Mouse (Mus musculus) liver, embryonic 12.5 days (tissue): ENCODE data around the gene Lyar. TPM values are rescaled to one million over a fixed set of nuclear protein-coding genes. Genes with fewer than 3 reads are reported as not detected.

Experiments
- ATAC-seq: fragments of 200-750 bp; cut with Nextera tagmentation; 2 replicates; pipeline ENCODE4 v1.8.0; 2017; ENCODE audit warnings: moderate number of reproducible peaks, mild to moderate bottlenecking, moderate library complexity
- H3K27ac ChIP-seq: fragments of 300-500 bp; sonication (generic); 2 replicates; pipeline ENCODE4 v1.5.1; 2016; ENCODE audit warnings: mild to moderate bottlenecking
- H3K27me3 ChIP-seq: fragments of 300-500 bp; sonication (generic); replicated peaks from 2 replicates; pipeline ENCODE4 v1.6.1; 2016; ENCODE audit warnings: mild to moderate bottlenecking, moderate library complexity
- H3K36me3 ChIP-seq: fragments of 300-500 bp; sonication (generic); 2 replicates; pipeline ENCODE4 v1.6.1; 2016; ENCODE audit warnings: mild to moderate bottlenecking, moderate library complexity
- H3K4me1 ChIP-seq: fragments of 300-500 bp; sonication (generic); 2 replicates; pipeline ENCODE4 v1.6.1; 2016
- H3K4me2 ChIP-seq: fragments of 300-500 bp; sonication (generic); 2 replicates; pipeline ENCODE4 v1.6.1; 2016; ENCODE audit warnings: mild to moderate bottlenecking, moderate library complexity
- H3K4me3 ChIP-seq: fragments of 300-500 bp; sonication (generic); 2 replicates; pipeline ENCODE4 v1.5.1; 2016; ENCODE audit warnings: mild to moderate bottlenecking, moderate library complexity
- H3K9ac ChIP-seq: fragments of 300-500 bp; sonication (generic); 2 replicates; pipeline ENCODE4 v1.6.1; 2016; ENCODE audit warnings: mild to moderate bottlenecking, moderate library complexity
- H3K9me3 ChIP-seq: fragments of 300-500 bp; sonication (generic); replicated peaks from 2 replicates; pipeline ENCODE4 v1.6.1; 2016; ENCODE audit warnings: mild to moderate bottlenecking, moderate library complexity
- WGBS: fragments of 180-500 bp; shearing (Covaris S2); methylation state at CpG from one replicate; pipeline ENCODE4 v1.1.7; 2016; ENCODE audit not compliant: insufficient replicate concordance; 5-methylcytosine and 5-hydroxymethylcytosine counted together
- polyA plus RNA-seq: library from polyadenylated mRNA; unstranded; fragments of >200 nt; fragmentation: Nextera tagmentation; extraction: Ambion mirVana; gene quantifications from 2 replicates; pipeline ENCODE4 v1.2.1, GENCODE M21; 2016

The Lyar gene
- polyA plus RNA-seq, 1 experiment from 2014 or later: 145 TPM

GRCm38 (mm10) chr5:38208985-38209384, 11.3 kb upstream of the Lyar start:
- Histone ChIP-seq H3K4me3 (no peak overlapping the region), H3K36me3 (peaks cover 71% of the 10 kb centered on the region), H3K27me3 (no peaks in the 10 kb centered on the region), H3K4me1 (peaks cover 14% of the 10 kb centered on the region; the same call in 1 of the 2 replicates), H3K27ac (no peak overlapping the region), H3K9ac (no peak overlapping the region), H3K9me3 (no peaks in the 10 kb centered on the region), H3K4me2 (no peak overlapping the region)
- WGBS: 28% methylated on average over 8 of the region's 8 CpGs
- no peak for ATAC-seq

GRCm38 (mm10) chr5:38211691-38212090, 8.6 kb upstream of the Lyar start:
- Histone ChIP-seq H3K4me3 (no peak overlapping the region), H3K9ac (no peak overlapping the region), H3K4me1 (peaks cover 14% of the 10 kb centered on the region; the same call in 1 of the 2 replicates), H3K36me3 (peaks cover 67% of the 10 kb centered on the region), H3K27me3 (no peaks in the 10 kb centered on the region), H3K9me3 (no peaks in the 10 kb centered on the region), H3K27ac (no peak overlapping the region), H3K4me2 (no peak overlapping the region)
- 70% methylated on average over 8 of the region's 8 CpGs for WGBS
- ATAC-seq: no peak

GRCm38 (mm10) chr5:38213009-38213408, 7.3 kb upstream of the Lyar start:
- H3K36me3 ChIP-seq: peaks cover 69% of the 10 kb centered on the region
- 82% methylated on average over 6 of the region's 6 CpGs for WGBS

GRCm38 (mm10) chr5:38219771-38220307, 431 bp upstream of the Lyar start:
- Histone ChIP-seq H3K4me1 (peaks cover 41% of the 10 kb centered on the region), H3K9me3 (no peaks in the 10 kb centered on the region), H3K9ac (peak overlapping the region; percentile 84), H3K36me3 (peaks cover 44% of the 10 kb centered on the region), H3K27me3 (no peaks in the 10 kb centered on the region), H3K4me2 (peak overlapping the region; percentile 90), H3K27ac (peak overlapping the region; percentile 58), H3K4me3 (peak overlapping the region; percentile 87)
- WGBS: 4% methylated on average over 35 of the region's 35 CpGs
- peak; percentile 76 for ATAC-seq

More at GRCm38 (mm10) chr5:38213009-38213408, 7.3 kb upstream of the Lyar start:
- no peak overlapping the region for H3K9ac ChIP-seq
- H3K4me2 ChIP-seq: no peak overlapping the region
- H3K9me3 ChIP-seq: no peaks in the 10 kb centered on the region
- peaks cover 14% of the 10 kb centered on the region; the same call in 1 of the 2 replicates for H3K4me1 ChIP-seq
- ATAC-seq: no peak
- H3K27ac ChIP-seq: no peak overlapping the region
- H3K27me3 ChIP-seq: no peaks in the 10 kb centered on the region
- H3K4me3 ChIP-seq: no peak overlapping the region

- no peaks in the 10 kb centered on the region for H3K4me1 ChIP-seq
- H3K36me3 ChIP-seq: peaks cover 57% of the 10 kb centered on the region
- H3K9ac ChIP-seq: no peak overlapping the region
- H3K9me3 ChIP-seq: no peaks in the 10 kb centered on the region
- peak; percentile 44; the same call in 1 of the 2 replicates for ATAC-seq
- no peaks in the 10 kb centered on the region for H3K27me3 ChIP-seq
- no peak overlapping the region for H3K27ac ChIP-seq
- H3K4me2 ChIP-seq: no peak overlapping the region
- no peak overlapping the region for H3K4me3 ChIP-seq
- 65% methylated on average over 4 of the region's 4 CpGs for WGBS
Measured at GRCm38 (mm10) chr5:38235422-38235821, 15.2 kb downstream of the Lyar start.

GRCm38 (mm10) chr5:38236627-38237026, 16.4 kb downstream of the Lyar start:
- 84% methylated on average over 2 of the region's 2 CpGs for WGBS
- Histone ChIP-seq H3K4me2 (no peak overlapping the region), H3K4me1 (no peaks in the 10 kb centered on the region), H3K36me3 (peaks cover 45% of the 10 kb centered on the region), H3K4me3 (no peak overlapping the region), H3K27ac (no peak overlapping the region), H3K9me3 (no peaks in the 10 kb centered on the region), H3K27me3 (no peaks in the 10 kb centered on the region), H3K9ac (no peak overlapping the region)
- no peak for ATAC-seq

- no peak for ATAC-seq
- Histone ChIP-seq H3K4me3 (no peak overlapping the region), H3K36me3 (peaks cover 5% of the 10 kb centered on the region), H3K4me2 (no peak overlapping the region), H3K9ac (no peak overlapping the region), H3K27me3 (no peaks in the 10 kb centered on the region), H3K4me1 (no peaks in the 10 kb centered on the region), H3K27ac (no peak overlapping the region), H3K9me3 (no peaks in the 10 kb centered on the region)
- 57% methylated on average over 5 of the region's 5 CpGs for WGBS
Measured at GRCm38 (mm10) chr5:38240727-38241472, 20.6 kb downstream of the Lyar start.

- H3K4me2 ChIP-seq: no peak overlapping the region
- no peak overlapping the region for H3K4me3 ChIP-seq
- no peak overlapping the region for H3K27ac ChIP-seq
- no peaks in the 10 kb centered on the region for H3K4me1 ChIP-seq
- H3K27me3 ChIP-seq: no peaks in the 10 kb centered on the region
- no peak overlapping the region for H3K9ac ChIP-seq
- no peaks in the 10 kb centered on the region; the same call in 1 of the 2 replicates for H3K36me3 ChIP-seq
- WGBS: 77% methylated on average over 3 of the region's 3 CpGs
- no peaks in the 10 kb centered on the region for H3K9me3 ChIP-seq
- ATAC-seq: no peak
Measured at GRCm38 (mm10) chr5:38241473-38241834, 21.2 kb downstream of the Lyar start.

- Histone ChIP-seq H3K4me2 (no peak overlapping the region), H3K9me3 (no peaks in the 10 kb centered on the region), H3K27me3 (no peaks in the 10 kb centered on the region), H3K36me3 (no peaks in the 10 kb centered on the region), H3K27ac (no peak overlapping the region), H3K4me3 (no peak overlapping the region), H3K4me1 (no peaks in the 10 kb centered on the region), H3K9ac (no peak overlapping the region)
- 77% methylated on average over 6 of the region's 6 CpGs for WGBS
- ATAC-seq: no peak
Measured at GRCm38 (mm10) chr5:38241966-38242365, 21.7 kb downstream of the Lyar start.

GRCm38 (mm10) chr5:38255195-38255594, 34.9 kb downstream of the Lyar start:
- Histone ChIP-seq H3K9ac (no peak overlapping the region), H3K4me3 (no peak overlapping the region), H3K36me3 (no peaks in the 10 kb centered on the region), H3K4me1 (no peaks in the 10 kb centered on the region; the same call in 1 of the 2 replicates), H3K27ac (no peak overlapping the region), H3K4me2 (no peak overlapping the region), H3K9me3 (no peaks in the 10 kb centered on the region), H3K27me3 (no peaks in the 10 kb centered on the region; the same call in 1 of the 2 replicates)
- 30% methylated on average over 4 of the region's 4 CpGs for WGBS
- ATAC-seq: no peak

GRCm38 (mm10) chr5:38255644-38256043, 35.4 kb downstream of the Lyar start:
- Histone ChIP-seq H3K9me3 (no peaks in the 10 kb centered on the region), H3K36me3 (no peaks in the 10 kb centered on the region), H3K27me3 (no peaks in the 10 kb centered on the region; the same call in 1 of the 2 replicates), H3K9ac (no peak overlapping the region), H3K27ac (no peak overlapping the region), H3K4me3 (no peak overlapping the region), H3K4me1 (no peaks in the 10 kb centered on the region; the same call in 1 of the 2 replicates), H3K4me2 (no peak overlapping the region)
- no peak for ATAC-seq
- 9% methylated on average over 3 of the region's 3 CpGs for WGBS

- no peak overlapping the region for H3K9ac ChIP-seq
- no peak overlapping the region for H3K4me2 ChIP-seq
- no peak overlapping the region for H3K4me3 ChIP-seq
- H3K9me3 ChIP-seq: no peaks in the 10 kb centered on the region
- no peak overlapping the region for H3K27ac ChIP-seq
- no peaks in the 10 kb centered on the region; the same call in 1 of the 2 replicates for H3K27me3 ChIP-seq
- no peaks in the 10 kb centered on the region for H3K36me3 ChIP-seq
- WGBS: 69% methylated on average over 1 of the region's 1 CpGs
- ATAC-seq: no peak
- peaks cover 8% of the 10 kb centered on the region for H3K4me1 ChIP-seq
Measured at GRCm38 (mm10) chr5:38256551-38256950, 36.3 kb downstream of the Lyar start.
